Mouse (Mus musculus): ENCODE measurements around the gene Afmid.

GRCm38 (mm10) chr11:117882208-117882607 is 56.5 kb downstream of the Afmid start:
- no peak for TF ChIP-seq CTCF (IDR thresholded peaks at IDR 0.05)
- TF ChIP-seq EP300 (IDR thresholded peaks at IDR 0.05; ENCODE audit: insufficient read depth, low read depth, low read length) = no peak
- TF ChIP-seq POLR2A (IDR thresholded peaks at IDR 0.05; ENCODE audit: insufficient read depth, low read depth, low read length) = no peak

Data from heart, adult 2 months (tissue).